Mouse (Mus musculus): ENCODE measurements around the gene Trmt1.

Gene Trmt1

GRCm38 (mm10) chr8:84733959-84734358 lies 47.9 kb downstream of the Trmt1 start:
- no peak for DNase-seq

GRCm38 (mm10) chr8:84734680-84735079 lies 48.6 kb downstream of the Trmt1 start:
- no peak for DNase-seq

GRCm38 (mm10) chr8:84735597-84735996 lies 49.5 kb downstream of the Trmt1 start:
- DNase-seq: no peak

GRCm38 (mm10) chr8:84736521-84736920 lies 50.4 kb downstream of the Trmt1 start:
- DNase-seq: no peak

- DNase-seq: peak; percentile 81
These were observed 51.5 kb downstream of the Trmt1 start for GRCm38 (mm10) chr8:84737608-84738007.

GRCm38 (mm10) chr8:84738266-84738665 lies 52.2 kb downstream of the Trmt1 start:
- DNase-seq: no peak

GRCm38 (mm10) chr8:84738715-84739400 lies 52.8 kb downstream of the Trmt1 start:
- DNase-seq: no peak

GRCm38 (mm10) chr8:84739401-84739742 lies 53.3 kb downstream of the Trmt1 start:
- DNase-seq: no peak

GRCm38 (mm10) chr8:84740895-84741843 lies 55.1 kb downstream of the Trmt1 start:
- no peak for DNase-seq

GRCm38 (mm10) chr8:84742171-84743053 lies 56.3 kb downstream of the Trmt1 start:
- no peak for DNase-seq

- no peak for DNase-seq
These were observed 56.9 kb downstream of the Trmt1 start for GRCm38 (mm10) chr8:84743054-84743415.

- DNase-seq: peak; percentile 60
These were observed 57.7 kb downstream of the Trmt1 start for GRCm38 (mm10) chr8:84743517-84744420.

- no peak for DNase-seq
These were observed 59.2 kb downstream of the Trmt1 start for GRCm38 (mm10) chr8:84745032-84745925.
